In the genomic region with DNA sequence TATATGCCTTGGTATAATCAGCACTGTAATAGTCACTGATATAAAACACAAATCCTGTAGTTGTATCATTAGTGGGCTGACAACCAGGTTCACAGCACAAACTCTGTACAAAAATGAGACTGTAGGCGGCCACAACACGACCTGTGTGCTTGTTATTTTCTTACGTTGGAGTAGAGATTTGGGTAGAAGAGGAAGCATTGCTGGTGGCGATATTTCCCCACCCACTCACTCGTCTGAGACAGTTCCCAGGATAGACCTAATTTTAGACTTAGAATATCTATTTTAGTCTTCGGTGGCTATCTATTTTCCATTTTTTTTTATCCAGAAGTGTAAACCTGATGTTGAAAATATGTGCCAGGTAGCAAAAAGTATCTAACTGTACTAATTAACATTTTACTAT, we compare ENCODE assay signal across 28 mouse cellular contexts. TPM values are rescaled to one million over a fixed set of nuclear protein-coding genes. Genes with fewer than 3 reads are reported as not detected.
DNase-seq lines count a peak whose midpoint lies in the region; TF ChIP-seq lines count a peak whose summit lies in the region.
"Had no signal": no experiment of that assay in that cellular context is flagged by ENCODE, and none has a peak within 500 bp of the region (broad histone marks: within the 10 kb centered on the region; RNA-seq: fewer than 3 reads in every experiment).

No protein-coding gene starts in this region.

- no peak for TF ChIP-seq POLR2A in CH12.LX (IDR thresholded peaks at IDR 0.05; ENCODE audit: low read depth, low read length)
- TF ChIP-seq POLR2A in bone marrow macrophage, adult 2 months (IDR thresholded peaks at IDR 0.05; ENCODE audit: borderline replicate concordance, low read depth, low read length): no peak

- in situ Hi-C loops in CH12.LX (cut with MboI; ENCODE audit: low pct_ligation_motif_present, low pct_unique_long_range_greater_than_20kb, low sequenced_read_pairs): loop anchor here (10.0 kb wide), 1 partner anchor 140 kb away; a partner anchor contains a TSS

- peaks cover 0 to 11% of the 10 kb centered on the region in 2 experiments for H3K36me3 ChIP-seq in CH12.LX (replicated peaks in 1 of 2; ENCODE audit: control insufficient read depth in 1 of 2, insufficient read depth in 1 of 2, low read length in 1 of 2)
- H3K36me3 ChIP-seq: embryonic facial prominence, embryonic 13.5 days; forebrain, embryonic 10.5 days; forebrain, embryonic 15.5 days; hindbrain, embryonic 12.5 days; limb, embryonic 13.5 days; liver, embryonic 12.5 days; neural tube, embryonic 15.5 days had no signal

- dilution Hi-C loops in CH12.LX (cut with MboI; ENCODE audit: extremely low pct_ligation_motif_present, extremely low pct_unique_long_range_greater_than_20kb, low sequenced_read_pairs): no loop called here

- TF ChIP-seq RAD21 in CH12.LX (IDR thresholded peaks at IDR 0.05; ENCODE audit: low read depth, low read length): no peak

- TF ChIP-seq CTCF in CH12.LX (conservative IDR thresholded peaks at IDR 0.05 in 1 of 2, IDR thresholded peaks at IDR 0.05 in 1 of 2; ENCODE audit: low read depth in 2 of 2, low read length in 2 of 2): no peak
- TF ChIP-seq CTCF in bone marrow macrophage, adult 2 months (IDR thresholded peaks at IDR 0.05; ENCODE audit: low read depth, low read length): no peak
- TF ChIP-seq CTCF in layer of hippocampus, adult 2 months (conservative IDR thresholded peaks at IDR 0.05): no peak

- DNase-seq in CD4-positive helper T cell, adult 2 months (ENCODE audit: low read depth, low spot score): peak; percentile 79
- peak; percentile 35 for DNase-seq in CH12.LX (ENCODE audit: extremely low read depth)
- DNase-seq in naive thymus-derived CD4-positive, alpha-beta T cell, adult 2 months (ENCODE audit: low read depth): peak; percentile 71
- DNase-seq in liver: no peak
- DNase-seq in layer of hippocampus, adult 2 months (ENCODE audit: low spot score in 2 of 2): no peak
- no peak for DNase-seq in heart, adult 18-20 months
- DNase-seq: adrenal gland, postnatal 10 days; cerebellum, adult 11-12 months; cerebellum, adult 9-11 months; gastrocnemius, postnatal 14 days; heart, adult 11 months; heart, postnatal 36 days; kidney, adult 9 months; kidney, postnatal 10 days; liver, postnatal 0 days; midbrain, embryonic 14.5 days; right cerebral cortex, postnatal 4 days; thymus, postnatal 25 days had no signal

- peaks cover 53% of the 10 kb centered on the region for H3K79me2 ChIP-seq in CH12.LX (replicated peaks; ENCODE audit: control insufficient read depth, extremely low read depth, insufficient read depth, poor library complexity, severe bottlenecking)

- no peak for TF ChIP-seq EP300 in CH12.LX (IDR thresholded peaks at IDR 0.05; ENCODE audit: low read length)

- no peaks in the 10 kb centered on the region for H3K9me3 ChIP-seq in CH12.LX (replicated peaks; ENCODE audit: low read length)
- H3K9me3 ChIP-seq: embryonic facial prominence, embryonic 13.5 days; forebrain, embryonic 10.5 days; forebrain, embryonic 15.5 days; hindbrain, embryonic 12.5 days; limb, embryonic 13.5 days; liver, embryonic 12.5 days; neural tube, embryonic 15.5 days had no signal

- H3K27me3 ChIP-seq in CH12.LX (replicated peaks): no peaks in the 10 kb centered on the region
- H3K27me3 ChIP-seq: embryonic facial prominence, embryonic 13.5 days; forebrain, embryonic 15.5 days; hindbrain, embryonic 12.5 days; limb, embryonic 13.5 days; liver, embryonic 12.5 days; neural tube, embryonic 15.5 days had no signal

- no peak overlapping the region for H3K9ac ChIP-seq in CH12.LX (ENCODE audit: insufficient read depth, low read depth)
- H3K9ac ChIP-seq: embryonic facial prominence, embryonic 13.5 days; forebrain, embryonic 15.5 days; hindbrain, embryonic 12.5 days; limb, embryonic 13.5 days; liver, embryonic 12.5 days; liver, postnatal 0 days; neural tube, embryonic 15.5 days had no signal

- peaks cover 6 to 75% of the 10 kb centered on the region in 2 experiments; a peak in 3 of 4 replicates for H3K4me1 ChIP-seq in CH12.LX (ENCODE audit: control insufficient read depth in 1 of 2, insufficient read depth in 2 of 2)
- H3K4me1 ChIP-seq in bone marrow macrophage, adult 2 months (ENCODE audit: control insufficient read depth, insufficient read depth, low read length): peaks cover 53% of the 10 kb centered on the region

- no peak overlapping the region for H3K4me2 ChIP-seq in CH12.LX (ENCODE audit: insufficient read depth, low read depth, poor library complexity, severe bottlenecking)
- H3K4me2 ChIP-seq: embryonic facial prominence, embryonic 13.5 days; forebrain, embryonic 15.5 days; heart, embryonic 11.5 days; hindbrain, embryonic 12.5 days; limb, embryonic 13.5 days; liver, embryonic 12.5 days; neural tube, embryonic 15.5 days had no signal

- no peak overlapping the region for H3K27ac ChIP-seq in CH12.LX (ENCODE audit: insufficient read depth, low read depth)
- peak overlapping the region; percentile 33 for H3K27ac ChIP-seq in bone marrow macrophage, adult 2 months (ENCODE audit: insufficient read depth, low read depth, low read length)
- H3K27ac ChIP-seq in layer of hippocampus, adult 2 months: no peak overlapping the region
- H3K27ac ChIP-seq: embryonic facial prominence, embryonic 13.5 days; forebrain, embryonic 10.5 days; hindbrain, embryonic 12.5 days; hindbrain, postnatal 0 days; limb, embryonic 13.5 days; liver, embryonic 12.5 days; neural tube, embryonic 15.5 days had no signal

- no peak overlapping the region for H3K4me3 ChIP-seq in CH12.LX (replicated peaks in 1 of 3; ENCODE audit: low read depth in 2 of 3, low read length in 2 of 3, poor library complexity in 1 of 3)
- H3K4me3 ChIP-seq in bone marrow macrophage, adult 2 months (ENCODE audit: insufficient read depth, low read length): no peak overlapping the region
- no peak overlapping the region for H3K4me3 ChIP-seq in layer of hippocampus, adult 2 months
- H3K4me3 ChIP-seq: embryonic facial prominence, embryonic 13.5 days; forebrain, embryonic 10.5 days; forebrain, embryonic 15.5 days; hindbrain, embryonic 12.5 days; limb, embryonic 13.5 days; liver, embryonic 12.5 days; neural tube, embryonic 15.5 days had no signal

TF ChIP-seq in CH12.LX, 34 proteins besides CTCF, POLR2A, EP300 and RAD21:
- TF ChIP-seq MEF2A (IDR thresholded peaks at IDR 0.05; ENCODE audit: borderline replicate concordance, low read depth, low read length): 0 out of 2 replicates have a peak, but pooled peaks have one; percentile 38
- no peak for TF ChIP-seq ETS1 (conservative IDR thresholded peaks at IDR 0.05; ENCODE audit: low read depth, low read length)

RNA-seq across cellular contexts. Expression of a gene that starts 41.2 kb away (rescaled TPM):
- total RNA-seq in CH12.LX (2012; rRNA removed) (120 and 121 TPM in 2 replicates), CH12.LX (2014; rRNA removed) (211 and 250 TPM in 2 replicates)
- polyA plus RNA-seq in CH12.LX (2012; ENCODE audit: insufficient read length, low read depth): 136 and 146 TPM in 2 replicates
- 565 and 582 TPM in 2 replicates for polyA plus RNA-seq in bone marrow macrophage, adult 2 months (2012; ENCODE audit: insufficient read depth, insufficient read length, missing spikeins)
- total RNA-seq in layer of hippocampus, adult 2 months (2021): 1 to 10 TPM; 2.3 to 2.4 TPM
- total RNA-seq in heart, adult 18-20 months (2021): 10 to 100 TPM in 1 of 2 experiments, 1 to 10 TPM in 1; 4.2 to 18.7 TPM

Comparison
In these comparisons a context has a peak if more than half of its experiments do, and no peak if none do; other contexts are left out.
1. DNase-seq: peak in CD4-positive helper T cell, adult 2 months (single experiment), CH12.LX (single experiment) and naive thymus-derived CD4-positive, alpha-beta T cell, adult 2 months (single experiment); none in liver (single experiment), layer of hippocampus, adult 2 months (0 of 2) and heart, adult 18-20 months (0 of 2).
2. RNA of a gene that starts 41.2 kb away (total RNA-seq): 120 to 250 TPM in CH12.LX; 4.2 to 18.7 TPM in heart, adult 18-20 months and 2.3 to 2.4 TPM in layer of hippocampus, adult 2 months; every median in the first group is over 4 times any median in the second.